Comparison of ENCODE assay signal across 21 mouse cellular contexts in genomic region chr15:59152786-59153388, GRCm38 (mm10).
A peak's percentile ranks its signal among the peaks of the same experiment; 100 is the strongest.
DNase-seq lines count a peak whose midpoint lies in the region; ATAC-seq and TF ChIP-seq lines count a peak whose summit lies in the region.
"Had no signal": no experiment of that assay in that cellular context is flagged by ENCODE, and none has a peak within 500 bp of the region (broad histone marks: within the 10 kb centered on the region; RNA-seq: fewer than 3 reads in every experiment).

No protein-coding gene starts in this region.

- no peak overlapping the region for H3K9ac ChIP-seq in forebrain, embryonic 15.5 days (replicated peaks)
- H3K9ac ChIP-seq in forebrain, embryonic 12.5 days = no peak overlapping the region
- H3K9ac ChIP-seq: embryonic facial prominence, embryonic 12.5 days; heart, embryonic 15.5 days; hindbrain, embryonic 15.5 days; intestine, embryonic 15.5 days had no signal

- DNase-seq in urinary bladder, postnatal 25 days (ENCODE audit: low spot score) = no peak
- no peak for DNase-seq in left cerebral cortex, adult 9 months (ENCODE audit: low spot score in 2 of 2)
- DNase-seq: adrenal gland, adult 2 months; adrenal gland, postnatal 36 days; cerebellum, adult 11 months; cerebellum, adult 8-10 months; gastrocnemius, postnatal 36 days; heart, adult 18-20 months; heart, postnatal 14 days; kidney, adult 18-20 months had no signal

- no peaks in the 10 kb centered on the region for H3K79me3 ChIP-seq in C2C12 (ENCODE audit: low read depth)

- no peaks in the 10 kb centered on the region for H3K79me2 ChIP-seq in C2C12 (ENCODE audit: control insufficient read depth, insufficient read depth)

- H3K27me3 ChIP-seq in forebrain, embryonic 15.5 days = no peaks in the 10 kb centered on the region
- H3K27me3 ChIP-seq in forebrain, embryonic 12.5 days = 0 out of 2 replicates have a peak, but pooled peaks cover 2% of the 10 kb centered on the region
- no peaks in the 10 kb centered on the region for H3K27me3 ChIP-seq in C2C12 (ENCODE audit: control insufficient read depth, insufficient read depth, insufficient read length)
- H3K27me3 ChIP-seq: embryonic facial prominence, embryonic 12.5 days; heart, embryonic 15.5 days; hindbrain, embryonic 15.5 days; intestine, embryonic 15.5 days had no signal

- no peak overlapping the region for H3K4me2 ChIP-seq in forebrain, embryonic 15.5 days (replicated peaks)
- no peak overlapping the region for H3K4me2 ChIP-seq in forebrain, embryonic 12.5 days
- H3K4me2 ChIP-seq: embryonic facial prominence, embryonic 12.5 days; heart, embryonic 15.5 days; hindbrain, embryonic 15.5 days; intestine, embryonic 15.5 days had no signal

- H3ac ChIP-seq in C2C12 (ENCODE audit: control insufficient read depth, insufficient read length, low read depth) = no peak overlapping the region

- no peak for ATAC-seq in forebrain, embryonic 15.5 days (replicated peaks)
- ATAC-seq in forebrain, embryonic 12.5 days (ENCODE audit: low FRiP score) = no peak
- peak; percentile 74 for ATAC-seq in CD4-positive, CD25-positive, alpha-beta regulatory T cell, adult 4 months
- ATAC-seq in inflammation-experienced regulatory T-cells, adult 6 months = peak; percentile 46
- ATAC-seq: intestine, embryonic 15.5 days had no signal

- WGBS in forebrain, embryonic 15.5 days = 83% methylated on average over 6 of the region's 6 CpGs
- WGBS in forebrain, embryonic 12.5 days = 89% methylated on average over 6 of the region's 6 CpGs

- no peaks in the 10 kb centered on the region for H3K9me3 ChIP-seq in forebrain, embryonic 15.5 days
- no peaks in the 10 kb centered on the region for H3K9me3 ChIP-seq in forebrain, embryonic 12.5 days
- H3K9me3 ChIP-seq: embryonic facial prominence, embryonic 12.5 days; heart, embryonic 10.5 days; heart, embryonic 15.5 days; hindbrain, embryonic 10.5 days; hindbrain, embryonic 15.5 days; intestine, embryonic 15.5 days had no signal

- peaks cover 22% of the 10 kb centered on the region for H3K4me1 ChIP-seq in forebrain, embryonic 15.5 days
- peaks cover 23% of the 10 kb centered on the region for H3K4me1 ChIP-seq in forebrain, embryonic 12.5 days

- no peaks in the 10 kb centered on the region for H3K36me3 ChIP-seq in forebrain, embryonic 15.5 days
- no peaks in the 10 kb centered on the region for H3K36me3 ChIP-seq in forebrain, embryonic 12.5 days (replicated peaks)
- H3K36me3 ChIP-seq in C2C12 (ENCODE audit: control insufficient read depth, insufficient read depth) = no peaks in the 10 kb centered on the region
- H3K36me3 ChIP-seq: embryonic facial prominence, embryonic 12.5 days; heart, embryonic 10.5 days; heart, embryonic 15.5 days; hindbrain, embryonic 10.5 days; hindbrain, embryonic 15.5 days; intestine, embryonic 15.5 days had no signal

- no peak for TF ChIP-seq CTCF in C2C12 (IDR thresholded peaks at IDR 0.05; ENCODE audit: control insufficient read depth, insufficient read depth, insufficient read length)

- H3K4me3 ChIP-seq in forebrain, embryonic 15.5 days = no peak overlapping the region
- H3K4me3 ChIP-seq in forebrain, embryonic 12.5 days (replicated peaks) = no peak overlapping the region
- H3K4me3 ChIP-seq in C2C12 (ENCODE audit: insufficient read depth, poor library complexity, severe bottlenecking) = no peak overlapping the region
- H3K4me3 ChIP-seq: embryonic facial prominence, embryonic 12.5 days; heart, embryonic 10.5 days; heart, embryonic 15.5 days; hindbrain, embryonic 10.5 days; hindbrain, embryonic 15.5 days; intestine, embryonic 15.5 days had no signal

- H3K27ac ChIP-seq in forebrain, embryonic 15.5 days (replicated peaks) = peak overlapping the region; percentile 55
- H3K27ac ChIP-seq in forebrain, embryonic 12.5 days = no peak overlapping the region
- H3K27ac ChIP-seq: embryonic facial prominence, embryonic 12.5 days; heart, embryonic 10.5 days; heart, embryonic 15.5 days; intestine, embryonic 15.5 days had no signal

TF ChIP-seq in C2C12, 6 proteins besides CTCF, POLR2A, EP300 and RAD21:
- TF ChIP-seq FOSL1 (IDR thresholded peaks at IDR 0.05; ENCODE audit: insufficient read depth, low read length, poor library complexity, severe bottlenecking) = no peak
- TF ChIP-seq USF1 (IDR thresholded peaks at IDR 0.05; ENCODE audit: low read depth) = peak; percentile 2

Comparison
In these comparisons a context has a peak if more than half of its experiments do, and no peak if none do; other contexts are left out.
1. ATAC-seq: peak in CD4-positive, CD25-positive, alpha-beta regulatory T cell, adult 4 months (single experiment) and inflammation-experienced regulatory T-cells, adult 6 months (single experiment); none in forebrain, embryonic 15.5 days (single experiment) and forebrain, embryonic 12.5 days (single experiment).